Mouse (Mus musculus) lung, embryonic 14.5 days (tissue): ENCODE measurements around the gene Cd300ld5. TPM values are rescaled to one million over a fixed set of nuclear protein-coding genes. Genes with fewer than 3 reads are reported as not detected.

Experiments used
- ATAC-seq: fragments of 200-750 bp; cut with Nextera tagmentation; 2 replicates; pipeline ENCODE4 v1.8.0; 2017; ENCODE audit warnings: mild to moderate bottlenecking, moderate TSS enrichment, moderate library complexity; ENCODE audit not compliant: insufficient read depth
- DNase-seq: peaks from one replicate; pipeline ENCODE4 v3.0.0-alpha.2; 2015
- H3K27ac ChIP-seq: fragments of 300-500 bp; sonication (generic); 2 replicates; pipeline ENCODE4 v1.5.1; 2014; ENCODE audit warnings: low read depth, mild to moderate bottlenecking, moderate library complexity
- H3K27me3 ChIP-seq: fragments of 300-500 bp; sonication (generic); 2 replicates; pipeline ENCODE4 v1.6.1; 2014; ENCODE audit warnings: low read length, control low read depth; ENCODE audit not compliant: insufficient read depth
- H3K36me3 ChIP-seq: fragments of 300-500 bp; sonication (generic); 2 replicates; pipeline ENCODE4 v1.6.1; 2014; ENCODE audit warnings: control low read depth; ENCODE audit not compliant: insufficient read depth
- H3K4me1 ChIP-seq: fragments of 300-500 bp; sonication (generic); 2 replicates; pipeline ENCODE4 v1.6.1; 2014; ENCODE audit warnings: antibody characterized with exemption, control low read depth; ENCODE audit not compliant: insufficient read depth
- H3K4me2 ChIP-seq: fragments of 300-500 bp; sonication (generic); 2 replicates; pipeline ENCODE4 v1.6.1; 2014; ENCODE audit warnings: mild to moderate bottlenecking
- H3K4me3 ChIP-seq: fragments of 300-500 bp; sonication (generic); 2 replicates; pipeline ENCODE4 v1.5.1; 2014; ENCODE audit warnings: low read depth, low read length
- H3K9ac ChIP-seq: fragments of 300-500 bp; sonication (generic); 2 replicates; pipeline ENCODE4 v1.6.1; 2014
- H3K9me3 ChIP-seq: fragments of 300-500 bp; sonication (generic); 2 replicates; pipeline ENCODE4 v1.6.1; 2016; ENCODE audit warnings: low read depth, low read length, control low read depth
- CTCF ChIP-seq: IDR thresholded peaks from 2 replicates; pipeline ENCODE4 v1.5.1; 2016; ENCODE audit warnings: antibody characterized with exemption, low read depth
- WGBS: fragments of 180-500 bp; shearing (Covaris S2); extraction: QIAGEN DNeasy Blood & Tissue Kit; methylation state at CpG from one replicate; pipeline ENCODE4 v1.1.7; 2014; 5-methylcytosine and 5-hydroxymethylcytosine counted together
- polyA plus RNA-seq: library from polyadenylated mRNA; unstranded; fragments of >200 nt; fragmentation: Nextera tagmentation; extraction: Ambion mirVana; gene quantifications from 2 replicates; pipeline ENCODE4 v1.2.1, GENCODE M21; 2014

Gene Cd300ld5
- polyA plus RNA-seq, 1 experiment from 2014 or later, result not detected

DNA sequence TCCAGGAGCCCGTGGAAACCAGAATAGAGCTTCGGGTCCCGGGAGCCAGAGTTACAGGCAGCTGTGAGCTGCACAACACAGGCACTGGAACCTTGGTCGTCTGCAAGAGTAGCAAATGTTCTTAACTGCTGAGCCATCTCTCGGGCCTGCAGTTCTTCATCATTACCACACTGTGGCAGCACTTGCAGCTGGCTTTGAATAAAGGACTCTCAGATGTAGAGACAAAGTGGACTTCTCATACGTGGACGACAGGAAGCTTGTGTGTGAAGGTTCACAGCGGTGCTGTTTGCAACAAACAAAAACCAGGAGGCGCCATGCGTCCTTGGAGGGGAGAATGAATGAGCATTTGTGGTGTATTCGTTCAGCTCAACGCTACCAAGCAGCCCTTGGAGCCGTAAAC lies 43.3 kb upstream of the Cd300ld5 start:
- peak; percentile 86 for TF ChIP-seq CTCF
- ATAC-seq, result no peak
- no peaks in the 10 kb centered on the region for H3K4me1 ChIP-seq
- peaks cover 17% of the 10 kb centered on the region; the same call in 1 of the 2 replicates for H3K27me3 ChIP-seq
- H3K9ac ChIP-seq, result no peak overlapping the region
- H3K9me3 ChIP-seq, result no peaks in the 10 kb centered on the region
- H3K4me3 ChIP-seq, result no peak overlapping the region
- no peaks in the 10 kb centered on the region for H3K36me3 ChIP-seq
- no peak overlapping the region for H3K4me2 ChIP-seq
- WGBS, result 32% methylated on average over 13 of the region's 13 CpGs
- H3K27ac ChIP-seq, result no peak overlapping the region
- peak; percentile 85 for DNase-seq

DNA sequence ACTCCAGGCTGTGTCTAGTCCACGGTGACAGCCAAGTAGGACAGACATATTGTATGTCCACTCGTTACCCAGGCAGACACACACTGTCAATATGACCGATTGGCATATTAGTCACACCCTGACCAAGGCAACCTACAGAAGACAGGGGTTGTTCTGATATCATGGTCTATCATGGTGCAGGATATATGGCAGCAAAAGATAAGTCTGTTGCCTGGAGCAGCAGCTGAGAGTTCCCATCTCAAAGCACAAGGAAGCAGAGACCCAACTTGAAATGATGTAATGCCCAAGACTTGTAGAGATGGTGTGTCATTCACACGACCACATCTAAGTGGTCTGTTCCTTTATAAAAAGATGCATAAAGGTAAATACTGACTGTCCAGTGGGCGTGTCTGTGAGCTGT lies 41.1 kb upstream of the Cd300ld5 start:
- Histone ChIP-seq H3K4me3 (no peak overlapping the region), H3K27ac (no peak overlapping the region), H3K9ac (no peak overlapping the region), H3K4me1 (no peaks in the 10 kb centered on the region), H3K36me3 (no peaks in the 10 kb centered on the region), H3K27me3 (peaks cover 3% of the 10 kb centered on the region; the same call in 1 of the 2 replicates), H3K4me2 (no peak overlapping the region), H3K9me3 (no peaks in the 10 kb centered on the region)
- ATAC-seq (no peak), DNase-seq (no peak)
- WGBS, result 76% methylated on average over 5 of the region's 5 CpGs
- no peak for TF ChIP-seq CTCF

DNA sequence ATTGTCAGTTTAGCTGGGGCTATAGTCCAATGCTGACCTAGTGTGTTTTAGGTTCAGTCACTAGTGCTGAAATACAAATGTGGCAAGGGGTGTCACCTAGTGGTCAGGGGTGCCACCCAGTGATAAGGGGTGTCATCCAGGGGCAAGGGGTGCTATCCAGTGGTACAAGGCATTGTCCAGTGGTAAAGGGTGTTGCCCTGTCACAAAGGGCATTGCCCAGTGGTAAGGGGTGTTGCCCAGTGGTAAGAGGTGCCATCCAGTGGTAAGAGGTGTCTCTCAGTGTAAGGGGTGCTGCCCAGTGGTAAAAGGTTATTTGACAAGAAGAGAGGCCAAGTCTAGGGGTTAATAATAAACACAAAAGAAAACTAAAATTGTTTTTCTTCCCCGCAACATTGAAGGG lies 39.9 kb upstream of the Cd300ld5 start:
- Histone ChIP-seq H3K27me3 (no peaks in the 10 kb centered on the region), H3K9ac (no peak overlapping the region), H3K4me1 (no peaks in the 10 kb centered on the region), H3K27ac (no peak overlapping the region), H3K9me3 (no peaks in the 10 kb centered on the region), H3K4me3 (no peak overlapping the region), H3K4me2 (no peak overlapping the region), H3K36me3 (no peaks in the 10 kb centered on the region)
- DNase-seq (no peak), ATAC-seq (no peak)
- 86% methylated on average over 1 of the region's 1 CpGs for WGBS
- no peak for TF ChIP-seq CTCF

DNA sequence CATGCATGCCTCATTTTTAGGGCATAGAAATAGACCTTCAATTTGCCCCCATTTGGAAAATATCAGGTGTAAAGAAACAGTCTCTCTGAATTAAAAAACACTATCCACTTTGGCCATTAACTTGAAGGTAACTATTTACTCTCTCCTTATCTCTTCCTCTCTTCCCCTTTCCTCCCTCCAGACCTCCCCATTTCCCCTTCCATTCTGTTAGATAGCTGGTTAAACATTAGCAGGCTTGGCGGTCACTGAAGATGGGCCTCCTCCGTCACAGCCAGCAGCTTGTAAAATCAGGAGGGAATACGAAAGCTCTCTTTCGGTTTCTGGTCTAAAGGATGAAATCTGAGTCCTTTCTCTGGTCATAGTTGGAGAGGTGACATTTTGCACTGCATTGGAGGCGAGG lies 38.3 kb upstream of the Cd300ld5 start:
- Histone ChIP-seq H3K9me3 (no peaks in the 10 kb centered on the region), H3K4me1 (peaks cover 5% of the 10 kb centered on the region; the same call in 1 of the 2 replicates), H3K27ac (no peak overlapping the region), H3K9ac (no peak overlapping the region), H3K4me2 (no peak overlapping the region), H3K27me3 (no peaks in the 10 kb centered on the region), H3K4me3 (no peak overlapping the region), H3K36me3 (no peaks in the 10 kb centered on the region)
- DNase-seq (no peak), ATAC-seq (no peak)
- no peak for TF ChIP-seq CTCF
- WGBS, result 41% methylated on average over 5 of the region's 5 CpGs

DNA sequence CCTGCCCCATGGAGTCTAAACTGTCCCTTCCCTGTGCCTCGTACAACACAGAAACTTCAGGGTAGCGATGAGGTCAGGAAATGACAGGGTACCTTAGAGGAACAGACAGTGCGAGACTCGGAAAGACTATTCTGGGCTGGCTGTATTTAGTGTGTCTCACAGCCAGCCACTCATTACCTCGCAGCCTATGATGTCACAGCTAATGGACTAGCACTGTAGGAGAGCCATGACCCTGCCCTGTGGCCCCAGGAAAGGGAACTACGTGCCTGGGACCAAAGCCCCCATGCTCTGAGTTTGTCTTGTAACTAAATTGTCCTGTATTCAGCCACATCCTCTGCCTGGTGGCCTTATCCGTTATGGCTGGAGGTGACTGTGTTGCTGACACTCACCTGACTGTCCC lies 37.8 kb upstream of the Cd300ld5 start:
- TF ChIP-seq CTCF, result no peak
- Histone ChIP-seq H3K36me3 (no peaks in the 10 kb centered on the region), H3K9ac (no peak overlapping the region), H3K4me1 (peaks cover 5% of the 10 kb centered on the region; the same call in 1 of the 2 replicates), H3K27me3 (no peaks in the 10 kb centered on the region), H3K9me3 (no peaks in the 10 kb centered on the region), H3K27ac (no peak overlapping the region), H3K4me3 (no peak overlapping the region), H3K4me2 (no peak overlapping the region)
- WGBS, result 42% methylated on average over 7 of the region's 7 CpGs
- DNase-seq (no peak), ATAC-seq (no peak)

DNA sequence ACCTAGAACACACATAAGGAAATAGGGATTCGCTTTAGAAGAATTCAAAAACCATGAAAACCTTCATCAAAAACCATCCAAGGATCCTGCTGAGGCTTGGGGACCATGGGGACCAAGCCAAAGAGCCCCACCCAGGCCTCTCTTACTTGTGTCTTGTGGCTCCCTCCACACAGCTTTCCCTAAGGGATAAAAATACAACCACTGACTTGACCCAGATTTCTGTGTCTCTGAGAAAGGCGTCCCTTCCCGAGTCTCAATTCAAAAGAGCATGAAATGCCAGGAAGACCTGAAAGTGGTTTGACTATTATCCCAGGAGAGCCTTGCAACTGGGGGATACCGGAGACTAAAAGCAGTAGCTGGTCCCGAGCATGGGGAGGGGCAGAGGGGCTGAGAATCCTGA lies 35.4 kb upstream of the Cd300ld5 start:
- Histone ChIP-seq H3K9ac (no peak overlapping the region), H3K4me1 (peaks cover 5% of the 10 kb centered on the region; the same call in 1 of the 2 replicates), H3K27ac (no peak overlapping the region), H3K9me3 (no peaks in the 10 kb centered on the region), H3K27me3 (no peaks in the 10 kb centered on the region), H3K4me2 (no peak overlapping the region), H3K4me3 (no peak overlapping the region), H3K36me3 (no peaks in the 10 kb centered on the region)
- ATAC-seq (no peak), DNase-seq (no peak)
- 64% methylated on average over 5 of the region's 5 CpGs for WGBS
- no peak for TF ChIP-seq CTCF

DNA sequence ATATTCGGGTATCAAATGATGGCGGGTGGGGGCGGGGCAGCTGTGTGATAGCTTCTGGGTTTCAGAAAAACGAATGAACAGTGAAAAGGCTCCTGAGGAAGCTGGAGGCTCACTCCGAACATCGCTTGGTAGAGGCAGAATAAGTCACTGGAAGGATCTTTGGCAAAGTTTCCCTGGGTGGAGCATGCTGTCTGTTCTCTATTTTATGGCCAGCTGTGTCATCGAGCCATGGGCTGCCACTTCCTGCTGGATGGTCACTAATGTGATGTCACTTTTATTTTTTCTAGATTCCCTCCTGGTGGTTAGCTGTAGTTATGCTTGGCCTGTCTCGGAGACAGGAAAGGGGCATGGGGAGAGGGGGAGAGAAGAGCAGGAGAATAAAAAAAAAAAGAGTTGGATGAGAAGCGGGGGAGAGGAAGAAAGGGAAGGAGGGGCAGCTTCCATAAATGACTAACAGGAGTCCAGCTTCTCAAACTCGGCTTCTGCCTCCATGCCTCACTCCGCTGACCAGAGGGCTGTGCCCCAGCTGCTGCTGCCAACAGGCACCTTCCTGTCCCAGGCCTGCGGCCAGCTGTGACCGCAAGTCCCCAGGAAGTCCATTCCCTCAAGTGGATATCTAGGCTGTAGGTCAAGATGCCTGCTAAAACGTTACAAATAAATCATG lies 34.2 kb upstream of the Cd300ld5 start:
- peak; percentile 80 for ATAC-seq
- H3K4me3 ChIP-seq, result no peak overlapping the region

More for the DNA sequence above, 34.2 kb upstream of the Cd300ld5 start:
- no peaks in the 10 kb centered on the region for H3K9me3 ChIP-seq
- peak overlapping the region; percentile 65 for H3K27ac ChIP-seq
- TF ChIP-seq CTCF, result peak; percentile 11; the same call in 1 of the 2 replicates
- no peaks in the 10 kb centered on the region for H3K36me3 ChIP-seq
- WGBS, result 4% methylated on average over 14 of the region's 14 CpGs
- peak overlapping the region; percentile 51 for H3K4me2 ChIP-seq
- no peaks in the 10 kb centered on the region for H3K27me3 ChIP-seq
- DNase-seq, result peak; percentile 80
- no peak overlapping the region; the same call in 1 of the 2 replicates for H3K9ac ChIP-seq
- H3K4me1 ChIP-seq, result peaks cover 5% of the 10 kb centered on the region; the same call in 1 of the 2 replicates
